Mouse (Mus musculus) forebrain, embryonic 11.5 days (tissue): Measurements from ENCODE around the gene Pglyrp2. TPM values are rescaled to one million over a fixed set of nuclear protein-coding genes. Genes with fewer than 3 reads are reported as not detected.

Source experiments
- ATAC-seq: fragments of 200-750 bp; cut with Nextera tagmentation; replicated peaks from 2 replicates; pipeline ENCODE4 v1.8.0; 2017; ENCODE audit warnings: moderate TSS enrichment; ENCODE audit not compliant: low FRiP score
- DNase-seq: peaks from one replicate; pipeline ENCODE4 v3.0.0-alpha.2; 2017; ENCODE audit warnings: low spot score
- H3K27ac ChIP-seq: fragments of 300-500 bp; sonication (generic); 2 replicates; pipeline ENCODE4 v1.5.1; 2014; ENCODE audit warnings: low read depth, low read length
- H3K27me3 ChIP-seq: fragments of 300-500 bp; sonication (generic); 2 replicates; pipeline ENCODE4 v1.6.1; 2014; ENCODE audit warnings: mild to moderate bottlenecking, low read length, mixed read lengths; ENCODE audit not compliant: control insufficient read depth, insufficient read depth
- H3K36me3 ChIP-seq: fragments of 300-500 bp; sonication (generic); 2 replicates; pipeline ENCODE4 v1.6.1; 2014; ENCODE audit warnings: mild to moderate bottlenecking, low read length, moderate library complexity, mixed read lengths; ENCODE audit not compliant: control insufficient read depth, insufficient read depth
- H3K4me1 ChIP-seq: fragments of 300-500 bp; sonication (generic); replicated peaks from 2 replicates; pipeline ENCODE4 v1.6.1; 2014; ENCODE audit warnings: low read length, mixed read lengths; ENCODE audit not compliant: control insufficient read depth, insufficient read depth
- H3K4me2 ChIP-seq: fragments of 300-500 bp; sonication (generic); 2 replicates; pipeline ENCODE4 v1.6.1; 2014; ENCODE audit warnings: low read depth, mild to moderate bottlenecking, low read length, moderate library complexity, mixed read lengths; ENCODE audit not compliant: severe bottlenecking
- H3K4me3 ChIP-seq: fragments of 300-500 bp; sonication (generic); 2 replicates; pipeline ENCODE4 v1.5.1; 2014; ENCODE audit warnings: low read depth, low read length
- H3K9ac ChIP-seq: fragments of 300-500 bp; sonication (generic); 2 replicates; pipeline ENCODE4 v1.6.1; 2014; ENCODE audit warnings: low read length
- H3K9me3 ChIP-seq: fragments of 300-500 bp; sonication (generic); 2 replicates; pipeline ENCODE4 v1.6.1; 2016; ENCODE audit warnings: low read length, mixed read lengths; ENCODE audit not compliant: control insufficient read depth
- WGBS: fragments of 180-500 bp; shearing (Covaris S2); extraction: QIAGEN DNeasy Blood & Tissue Kit; methylation state at CpG from one replicate; pipeline ENCODE4 v1.1.7; 2014; 5-methylcytosine and 5-hydroxymethylcytosine counted together
- polyA plus RNA-seq: library from polyadenylated mRNA; unstranded; fragments of >200 nt; fragmentation: Nextera tagmentation; extraction: Ambion mirVana; gene quantifications from 2 replicates; pipeline ENCODE4 v1.2.1, GENCODE M21; 2014

Gene Pglyrp2
- polyA plus RNA-seq, 1 experiment from 2014 or later: 0.11 TPM

- Histone ChIP-seq H3K9me3 (no peaks in the 10 kb centered on the region), H3K27me3 (peaks cover 69% of the 10 kb centered on the region), H3K4me3 (no peak overlapping the region), H3K36me3 (no peaks in the 10 kb centered on the region), H3K9ac (no peak overlapping the region), H3K4me1 (peaks cover 4% of the 10 kb centered on the region; the same call in 1 of the 2 replicates), H3K27ac (no peak overlapping the region), H3K4me2 (no peak overlapping the region)
- 89% methylated on average over 10 of the region's 10 CpGs for WGBS
- no peak for ATAC-seq
- no peak for DNase-seq
Observed at GRCm38 (mm10) chr17:32393944-32394343, 30.0 kb downstream of the Pglyrp2 start.

- H3K36me3 ChIP-seq: no peaks in the 10 kb centered on the region
- H3K4me2 ChIP-seq: peak within 1 kb of the TSS; percentile 92
- no peak within 1 kb of the TSS for H3K27ac ChIP-seq
- H3K9ac ChIP-seq: peak within 1 kb of the TSS; percentile 77
- DNase-seq: peak; percentile 96
- 0% methylated on average over 22 of the region's 44 CpGs for WGBS
- ATAC-seq: peak; percentile 91
- H3K9me3 ChIP-seq: no peaks in the 10 kb centered on the region
- peaks cover 28% of the 10 kb centered on the region for H3K27me3 ChIP-seq
- H3K4me1 ChIP-seq: peaks cover 2% of the 10 kb centered on the region; the same call in 1 of the 2 replicates
- H3K4me3 ChIP-seq: peak within 1 kb of the TSS; percentile 74
Observed at GRCm38 (mm10) chr17:32389101-32389659, 34.8 kb downstream of the Pglyrp2 start, which contains the start of gene Wiz. Wiz (minus strand) TSS chr17:32389439.

- Histone ChIP-seq H3K9me3 (no peaks in the 10 kb centered on the region), H3K9ac (peak overlapping the region; percentile 77), H3K27me3 (peaks cover 26% of the 10 kb centered on the region), H3K4me1 (peaks cover 2% of the 10 kb centered on the region; the same call in 1 of the 2 replicates), H3K27ac (no peak overlapping the region), H3K4me2 (peak overlapping the region; percentile 92), H3K4me3 (peak overlapping the region; percentile 74), H3K36me3 (no peaks in the 10 kb centered on the region)
- ATAC-seq: peak; percentile 66
- 2% methylated on average over 34 of the region's 39 CpGs for whole genome bisulfite sequencing
- no peak for DNase-seq
Observed at GRCm38 (mm10) chr17:32388370-32389100, 35.4 kb downstream of the Pglyrp2 start.

GRCm38 (mm10) chr17:32387986-32388369, 36.0 kb downstream of the Pglyrp2 start:
- ATAC-seq: no peak
- no peaks in the 10 kb centered on the region; the same call in 1 of the 2 replicates for H3K36me3 ChIP-seq
- WGBS: 31% methylated on average over 7 of the region's 7 CpGs
- peak overlapping the region; percentile 92; the same call in 1 of the 2 replicates for H3K4me2 ChIP-seq
- H3K9ac ChIP-seq: peak overlapping the region; percentile 77; the same call in 1 of the 2 replicates
- peak; percentile 50 for DNase-seq
- no peaks in the 10 kb centered on the region for H3K9me3 ChIP-seq
- H3K27me3 ChIP-seq: peaks cover 21% of the 10 kb centered on the region
- H3K4me3 ChIP-seq: peak overlapping the region; percentile 74
- peaks cover 2% of the 10 kb centered on the region; the same call in 1 of the 2 replicates for H3K4me1 ChIP-seq
- H3K27ac ChIP-seq: no peak overlapping the region

- Histone ChIP-seq H3K27ac (no peak overlapping the region), H3K9me3 (no peaks in the 10 kb centered on the region), H3K9ac (no peak overlapping the region), H3K4me2 (no peak overlapping the region), H3K27me3 (peaks cover 10% of the 10 kb centered on the region), H3K4me1 (peaks cover 2% of the 10 kb centered on the region; the same call in 1 of the 2 replicates), H3K4me3 (no peak overlapping the region), H3K36me3 (no peaks in the 10 kb centered on the region; the same call in 1 of the 2 replicates)
- ATAC-seq: no peak
- WGBS: 73% methylated on average over 9 of the region's 9 CpGs
- DNase-seq: peak; percentile 56
Observed at GRCm38 (mm10) chr17:32386659-32387432, 37.1 kb downstream of the Pglyrp2 start.

GRCm38 (mm10) chr17:32383661-32384060, 40.3 kb downstream of the Pglyrp2 start:
- Histone ChIP-seq H3K4me2 (no peak overlapping the region), H3K4me1 (peaks cover 2% of the 10 kb centered on the region; the same call in 1 of the 2 replicates), H3K9me3 (no peaks in the 10 kb centered on the region), H3K27ac (no peak overlapping the region), H3K36me3 (no peaks in the 10 kb centered on the region; the same call in 1 of the 2 replicates), H3K4me3 (no peak overlapping the region), H3K9ac (no peak overlapping the region), H3K27me3 (no peaks in the 10 kb centered on the region)
- DNase-seq: peak; percentile 48
- no peak for ATAC-seq
- WGBS: 89% methylated on average over 5 of the region's 5 CpGs

GRCm38 (mm10) chr17:32382576-32382975, 41.4 kb downstream of the Pglyrp2 start:
- Histone ChIP-seq H3K9me3 (no peaks in the 10 kb centered on the region), H3K27me3 (no peaks in the 10 kb centered on the region), H3K4me2 (no peak overlapping the region), H3K4me3 (no peak overlapping the region), H3K27ac (no peak overlapping the region), H3K4me1 (no peaks in the 10 kb centered on the region), H3K9ac (no peak overlapping the region), H3K36me3 (no peaks in the 10 kb centered on the region; the same call in 1 of the 2 replicates)
- ATAC-seq (no peak), DNase-seq (peak; percentile 47)
- WGBS: 93% methylated on average over 7 of the region's 7 CpGs

- DNase-seq: peak; percentile 34
- no peaks in the 10 kb centered on the region for H3K9me3 ChIP-seq
- H3K36me3 ChIP-seq: peaks cover 3% of the 10 kb centered on the region; the same call in 1 of the 2 replicates
- no peak for ATAC-seq
- H3K27me3 ChIP-seq: no peaks in the 10 kb centered on the region
- H3K4me2 ChIP-seq: no peak overlapping the region
- no peak overlapping the region for H3K4me3 ChIP-seq
- H3K9ac ChIP-seq: no peak overlapping the region
- H3K4me1 ChIP-seq: no peaks in the 10 kb centered on the region
- 80% methylated on average over 2 of the region's 2 CpGs for WGBS
- H3K27ac ChIP-seq: no peak overlapping the region
Observed at GRCm38 (mm10) chr17:32378786-32379185, 45.2 kb downstream of the Pglyrp2 start.
